Mouse (Mus musculus) left cerebral cortex, adult 6 months (tissue): ENCODE results near the gene Igsf1. TPM values are rescaled to one million over a fixed set of nuclear protein-coding genes. Genes with fewer than 3 reads are reported as not detected.

Experiments used
- long read RNA-seq, 2 experiments: library from polyadenylated mRNA; unstranded; transcript quantifications; one replicate each; pipeline ENCODE4 v2.0.0; 2019 to 2020
- polyA plus RNA-seq: library from polyadenylated mRNA; unstranded; fragments of <200 nt; fragmentation: Nextera tagmentation; gene quantifications from 2 replicates; pipeline ENCODE4 v1.2.3, GENCODE M21; 2021

The Igsf1 gene
- 0.85 and 2.4 TPM in 2 replicates for polyA plus RNA-seq
- long read RNA-seq, experiment 1, full-length matches to known transcripts: 6 of 22 reads
- long read RNA-seq, experiment 1, partial matches to known transcripts: 8 of 22 reads
- long read RNA-seq, experiment 1, other reads (novel, unspliced or antisense): 8 of 22 reads
- long read RNA-seq, experiment 2, partial matches to known transcripts: 1 of 5 reads
- long read RNA-seq, experiment 2, other reads (novel, unspliced or antisense): 1 of 5 reads

DNA sequence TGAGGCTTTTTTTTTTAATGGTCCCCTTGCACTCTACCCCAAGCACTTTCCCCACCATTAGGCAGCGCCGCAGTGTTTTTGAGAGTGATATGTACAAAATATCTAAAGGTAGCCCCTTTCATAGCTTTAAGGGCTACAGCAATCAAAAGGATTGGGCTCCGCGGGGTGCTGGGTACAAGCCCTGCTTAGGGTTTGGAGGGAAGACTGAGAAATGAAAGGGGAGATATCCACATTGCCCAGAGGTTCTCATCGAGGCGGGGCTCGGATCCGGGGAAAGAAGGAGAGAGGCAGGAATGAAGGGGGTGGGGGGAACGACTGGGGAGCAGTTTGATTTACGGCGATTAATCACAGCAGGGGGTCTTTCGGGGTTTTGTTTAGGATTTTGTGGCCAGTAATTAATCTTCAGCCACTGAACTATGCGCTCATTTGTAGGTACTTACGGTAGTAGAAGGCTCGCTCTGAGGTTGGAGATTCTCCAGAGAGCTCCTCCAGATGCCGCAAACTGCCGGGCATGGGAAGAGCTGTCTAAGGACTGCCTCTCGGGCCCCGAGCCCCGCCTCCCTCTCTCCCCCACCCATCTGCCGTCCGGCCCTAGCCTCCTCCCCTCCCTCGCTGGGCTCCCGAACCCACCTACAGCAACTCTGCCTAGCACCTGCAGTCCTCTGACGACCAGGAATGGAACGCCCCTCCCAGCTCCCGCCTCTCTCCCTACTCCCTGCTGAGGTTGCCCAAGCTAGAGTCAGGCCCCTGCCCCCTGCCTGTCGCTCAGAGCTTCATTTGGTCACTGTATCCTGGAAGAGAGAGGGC lies at the start of gene Igsf1:
Gene Igsf1, minus strand, starts transcription at position 537 of the 807 bp plus-strand sequence.

DNA sequence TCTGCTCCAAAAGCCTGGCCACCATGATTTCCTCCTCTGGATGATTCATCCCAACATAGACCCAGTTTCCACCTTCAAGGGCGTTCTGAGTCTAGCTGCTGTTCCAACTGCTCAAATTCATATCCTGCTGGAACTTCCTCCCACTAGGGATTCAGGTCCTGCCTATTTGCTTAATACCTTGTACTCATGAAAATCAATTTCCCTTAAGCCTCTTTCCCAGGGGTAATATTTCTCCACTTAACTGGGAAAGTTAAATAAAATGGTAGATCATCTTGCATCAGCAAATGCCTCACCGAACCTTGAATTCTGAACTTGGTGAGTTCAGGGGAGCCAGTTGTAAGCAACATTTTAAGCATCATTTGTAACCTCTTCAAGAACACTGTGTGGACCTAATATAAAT lies 62.6 kb downstream of the Igsf1 start, which contains the start of gene Olfr1321:
Gene Olfr1321, minus strand, starts transcription at position 101 of the 400 bp plus-strand sequence.

Other genes with a start within 250 kb of the Igsf1 start
- gene Olfr1320, start 125.4 kb downstream of the Igsf1 start, polyA plus RNA-seq: not detected in 2 replicates
- gene Olfr1321, start 62.7 kb downstream of the Igsf1 start, polyA plus RNA-seq: not detected in 2 replicates
- not detected in 2 replicates for gene Olfr1322, start 93.7 kb upstream of the Igsf1 start, polyA plus RNA-seq
- gene Olfr1323, start 221.6 kb upstream of the Igsf1 start, polyA plus RNA-seq: not detected in 2 replicates